Mouse (Mus musculus) bone marrow, adult 2 months (tissue): ENCODE data around the gene Doc2b. TPM values are rescaled to one million over a fixed set of nuclear protein-coding genes. Genes with fewer than 3 reads are reported as not detected.

Experiments
- H3K27ac ChIP-seq: fragments of 200-500 bp; 2 replicates; pipeline ENCODE4 v1.5.1; 2012; ENCODE audit warnings: low read depth, mild to moderate bottlenecking, control low read depth, inconsistent platforms, low read length; ENCODE audit not compliant: control insufficient read depth, poor library complexity, insufficient read depth
- H3K4me1 ChIP-seq: fragments of 200-500 bp; 2 replicates; pipeline ENCODE4 v1.6.1; 2011; ENCODE audit warnings: low read length; ENCODE audit not compliant: control insufficient read depth, insufficient read depth
- H3K4me3 ChIP-seq: fragments of 200-500 bp; replicated peaks from 2 replicates; pipeline ENCODE3; 2011; ENCODE audit warnings: mild to moderate bottlenecking, low read depth, low read length, control low read depth; ENCODE audit not compliant: control insufficient read depth
- CTCF ChIP-seq: fragments of 200-500 bp; IDR thresholded peaks from 2 replicates; pipeline ENCODE4 v1.5.1; 2011; ENCODE audit warnings: low read length, control low read depth; ENCODE audit not compliant: control insufficient read depth, insufficient read depth
- POLR2A ChIP-seq: fragments of 200-500 bp; IDR thresholded peaks from 2 replicates; pipeline ENCODE4 v1.6.1; 2011; ENCODE audit warnings: low read depth, mild to moderate bottlenecking, control low read depth, low read length, borderline replicate concordance; ENCODE audit not compliant: control insufficient read depth
- WGBS: fragments of 180-500 bp; shearing (Covaris S2); methylation state at CpG from one replicate; pipeline ENCODE4 v1.1.7; 2018; 5-methylcytosine and 5-hydroxymethylcytosine counted together
- polyA plus RNA-seq: library from polyadenylated mRNA; stranded (reverse); fragments of >200 nt; gene quantifications from 2 replicates; pipeline ENCODE4 v1.2.4, GENCODE M21; 2011; ENCODE audit warnings: low replicate concordance; ENCODE audit not compliant: missing spikeins, insufficient read depth, insufficient read length

Gene Doc2b
- polyA plus RNA-seq, 1 experiment: not detected

DNA sequence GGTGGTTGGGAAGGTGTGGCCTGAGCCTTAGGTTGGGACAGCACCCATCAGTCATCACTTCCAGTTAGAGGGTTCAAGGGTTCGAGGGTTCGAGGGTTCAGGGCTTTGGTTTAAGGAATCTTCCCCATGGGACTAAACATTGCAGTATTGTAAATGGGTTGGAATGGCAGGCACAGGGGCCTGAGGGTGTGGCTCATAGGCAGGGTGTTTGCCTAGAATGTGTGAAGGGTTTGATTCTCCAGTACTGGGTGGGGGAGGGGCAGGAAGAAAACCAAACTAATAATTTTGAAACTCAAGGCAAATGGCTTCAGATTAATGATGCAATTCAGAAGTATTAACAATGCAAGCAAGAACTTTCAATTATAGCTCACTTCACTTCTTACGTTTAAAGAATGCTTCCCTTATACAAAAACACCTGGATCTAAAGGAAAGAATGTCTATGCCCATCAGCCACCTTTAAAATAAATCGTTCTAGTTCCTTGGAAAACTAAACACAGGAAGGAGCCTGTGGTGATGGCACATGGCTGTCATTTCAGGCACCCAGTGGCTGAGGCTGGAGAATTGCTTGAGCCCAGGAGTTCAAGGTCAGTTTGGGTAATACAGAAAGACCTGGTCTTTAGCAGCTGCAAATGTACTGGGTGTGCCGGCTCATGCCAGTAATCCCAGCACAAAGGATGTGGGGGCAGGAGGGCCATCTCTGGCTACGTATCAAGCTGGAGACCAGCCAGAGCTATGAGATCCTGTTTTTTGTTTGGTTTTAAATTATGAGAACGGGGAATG, 6.1 kb upstream of the Doc2b start:
- no peak overlapping the region for H3K4me3 ChIP-seq
- no peak for TF ChIP-seq POLR2A
- no peak for TF ChIP-seq CTCF
- 80% methylated on average over 7 of the region's 7 CpGs for WGBS
- H3K4me1 ChIP-seq: no peaks in the 10 kb centered on the region
- H3K27ac ChIP-seq: no peak overlapping the region

DNA sequence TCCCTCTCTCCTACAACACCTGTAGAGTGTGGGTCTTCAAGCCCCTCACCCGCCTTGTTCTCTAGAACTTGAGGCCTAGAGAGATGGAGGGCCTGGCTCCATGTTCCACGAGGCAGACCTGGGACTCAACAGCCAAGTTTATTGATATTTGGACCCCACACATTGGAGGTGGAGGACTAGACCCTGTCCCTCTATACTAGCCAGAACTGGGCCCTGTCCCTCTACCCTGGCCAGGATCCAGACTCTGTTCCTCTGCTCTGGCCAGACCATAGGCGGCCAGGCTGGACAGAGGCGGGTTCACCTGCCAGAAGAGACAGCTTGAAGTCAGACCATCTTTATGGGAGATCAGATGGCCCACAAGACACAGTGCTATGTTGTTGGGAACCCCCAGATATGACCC, 5.5 kb upstream of the Doc2b start:
- Histone ChIP-seq H3K27ac (no peak overlapping the region), H3K4me3 (no peak overlapping the region), H3K4me1 (no peaks in the 10 kb centered on the region)
- WGBS: 74% methylated on average over 4 of the region's 4 CpGs
- TF ChIP-seq POLR2A: no peak
- no peak for TF ChIP-seq CTCF

DNA sequence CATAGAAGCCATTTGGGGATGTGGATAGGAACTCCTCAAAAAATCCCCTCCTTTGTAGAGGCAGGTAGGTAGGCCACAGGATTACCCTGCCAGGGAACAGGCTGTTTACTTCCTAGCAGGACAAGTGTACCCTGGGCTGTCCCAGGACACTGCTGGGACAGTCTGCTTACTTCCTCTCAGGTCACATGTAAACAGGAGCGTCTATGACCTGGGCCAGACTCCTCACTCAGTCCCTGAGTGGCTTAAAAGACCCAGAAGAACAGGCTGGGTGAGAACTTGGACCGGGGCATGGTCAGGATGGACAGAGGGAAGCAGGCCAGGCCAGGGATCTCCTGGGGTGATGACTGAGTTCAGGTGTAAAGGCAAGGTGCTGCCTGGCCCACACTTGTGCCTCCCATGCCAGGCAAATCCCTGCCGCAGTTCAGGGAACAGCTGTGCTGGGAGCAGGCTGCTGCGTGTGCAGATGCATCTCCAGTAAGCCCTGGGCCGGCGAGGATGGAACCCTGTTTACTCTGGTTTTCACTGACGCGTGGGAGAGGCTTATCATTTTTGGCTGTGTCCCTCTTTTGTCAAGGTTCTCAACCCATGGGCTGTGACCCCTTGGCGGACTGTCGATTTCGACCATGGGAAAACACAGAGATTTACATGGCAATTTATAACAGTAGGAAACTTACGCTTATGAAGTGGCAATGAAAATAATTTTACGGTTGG, 842 bp upstream of the Doc2b start:
- Histone ChIP-seq H3K27ac (no peak overlapping the region), H3K4me3 (no peak overlapping the region), H3K4me1 (no peaks in the 10 kb centered on the region)
- 82% methylated on average over 13 of the region's 13 CpGs for WGBS
- TF ChIP-seq POLR2A (no peak), CTCF (no peak)

DNA sequence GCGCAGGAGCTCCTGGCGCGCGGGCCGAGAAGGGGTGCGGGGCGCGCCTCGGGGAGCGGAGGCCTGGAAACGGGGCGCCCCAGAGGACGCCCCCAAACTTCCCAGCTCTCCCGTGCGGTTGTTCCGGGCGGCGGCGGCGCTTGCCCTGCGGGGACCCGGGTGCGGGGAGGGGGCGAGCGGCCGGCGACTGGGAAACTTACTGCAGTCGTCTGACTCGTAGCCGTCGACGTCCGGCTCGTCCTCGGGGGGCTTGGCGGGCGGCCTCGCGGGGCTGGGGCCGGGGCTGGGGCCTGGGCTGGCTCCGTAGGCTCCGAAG, 570 bp downstream of the Doc2b start:
- no peak overlapping the region for H3K4me3 ChIP-seq
- TF ChIP-seq POLR2A: no peak
- TF ChIP-seq CTCF: no peak
- H3K27ac ChIP-seq: no peak overlapping the region
- 6% methylated on average over 42 of the region's 42 CpGs for WGBS
- no peaks in the 10 kb centered on the region for H3K4me1 ChIP-seq

DNA sequence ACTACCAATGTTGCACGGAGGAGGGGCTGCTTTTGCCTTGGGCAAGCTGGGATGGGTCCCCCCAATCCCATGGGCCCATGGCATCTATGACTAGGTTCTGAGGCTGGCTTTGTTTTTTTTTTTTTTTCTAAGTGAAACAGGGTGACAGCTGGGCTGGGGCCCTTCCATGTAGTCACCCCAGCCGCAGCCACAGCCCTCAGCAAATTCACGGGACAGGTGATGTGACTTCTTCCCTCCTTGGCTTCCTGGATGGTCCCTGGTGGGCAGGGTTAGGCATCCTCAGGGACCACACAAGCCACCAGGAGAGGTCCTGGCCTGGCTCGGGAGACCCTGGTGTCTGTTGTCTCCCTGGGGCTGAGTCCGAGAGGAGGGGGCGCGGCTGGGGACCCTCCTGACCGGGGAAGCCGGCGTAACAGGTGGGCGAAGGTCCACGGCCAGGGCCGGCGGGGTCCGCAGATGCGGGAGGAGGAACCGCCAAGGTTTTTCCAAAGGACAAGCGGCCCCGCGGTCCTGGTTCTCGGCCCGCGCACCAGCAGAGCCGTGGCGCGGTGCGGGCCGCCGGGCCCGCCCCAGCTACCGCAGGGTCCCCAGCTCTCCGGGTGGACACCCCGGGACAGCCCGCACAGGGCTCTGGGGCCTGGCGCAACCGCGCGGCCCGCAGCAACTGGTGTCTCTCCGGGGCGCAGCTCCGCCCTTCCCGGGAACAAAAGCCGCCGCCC, 1.1 kb downstream of the Doc2b start:
- no peak overlapping the region for H3K4me3 ChIP-seq
- 20% methylated on average over 45 of the region's 45 CpGs for WGBS
- TF ChIP-seq POLR2A: no peak
- H3K27ac ChIP-seq: no peak overlapping the region
- H3K4me1 ChIP-seq: no peaks in the 10 kb centered on the region

DNA sequence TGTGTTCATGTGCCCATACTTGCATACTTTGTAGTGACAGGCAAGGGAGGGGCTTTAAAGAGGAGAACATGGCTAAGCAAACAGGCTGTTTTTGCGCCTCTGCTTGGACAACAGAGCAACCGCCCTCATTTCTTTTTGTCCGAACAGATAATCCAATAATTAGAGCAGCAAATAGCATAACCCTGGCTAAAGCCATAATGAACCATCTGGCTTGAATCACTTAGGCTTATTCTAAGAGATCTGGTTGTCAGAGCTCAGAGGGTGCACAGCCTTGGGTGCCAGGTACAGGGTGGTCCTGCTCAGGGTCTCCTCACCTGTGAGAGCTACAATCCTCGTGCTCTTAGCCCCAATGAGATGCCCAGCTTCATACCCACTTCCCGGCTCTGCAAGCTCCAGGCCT, 2.5 kb downstream of the Doc2b start:
- no peak overlapping the region for H3K27ac ChIP-seq
- 75% methylated on average over 5 of the region's 5 CpGs for WGBS
- TF ChIP-seq CTCF (no peak), POLR2A (no peak)
- H3K4me1 ChIP-seq: no peaks in the 10 kb centered on the region
- H3K4me3 ChIP-seq: no peak overlapping the region

DNA sequence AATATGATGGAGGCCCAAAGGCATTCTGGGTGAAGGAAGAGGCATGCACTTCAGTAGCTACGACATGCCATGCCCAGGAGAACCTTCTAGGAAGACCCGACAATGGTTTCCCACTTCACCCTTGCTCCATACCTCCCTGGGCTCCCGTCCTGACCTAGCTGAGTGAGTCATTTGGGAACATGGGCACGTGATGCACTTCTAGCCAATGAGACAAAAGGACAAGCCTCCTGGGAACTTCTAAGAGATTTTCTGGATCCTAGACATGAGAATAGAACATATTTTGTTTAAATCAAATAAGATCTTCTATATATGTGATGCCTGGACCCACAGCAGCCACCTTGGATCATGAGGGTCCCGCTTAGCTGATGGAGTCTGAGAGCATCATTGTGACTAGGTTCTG, 3.3 kb downstream of the Doc2b start:
- no peak overlapping the region for H3K27ac ChIP-seq
- 75% methylated on average over 5 of the region's 5 CpGs for WGBS
- no peaks in the 10 kb centered on the region for H3K4me1 ChIP-seq
- no peak overlapping the region for H3K4me3 ChIP-seq
- TF ChIP-seq CTCF (no peak), POLR2A (no peak)

DNA sequence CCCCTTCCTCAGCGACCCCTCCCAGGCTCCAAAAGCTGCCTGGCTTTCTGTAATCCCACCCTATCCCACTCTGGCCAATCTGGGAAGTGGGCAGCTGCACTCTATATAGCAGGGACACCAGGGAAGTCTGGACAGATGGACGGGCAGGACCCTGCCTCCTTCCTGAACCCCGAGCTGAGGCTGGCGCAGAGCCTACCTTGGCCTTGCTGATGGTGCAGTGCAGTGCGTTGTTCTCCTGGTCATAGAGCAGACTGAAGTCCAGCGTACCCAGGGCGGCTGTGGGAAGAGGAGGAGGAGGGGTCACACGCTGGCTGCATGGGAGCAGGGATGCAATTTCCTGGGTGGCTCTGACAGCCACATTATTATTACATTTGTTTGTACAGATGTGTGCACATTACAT, 10.0 kb downstream of the Doc2b start:
- WGBS: 79% methylated on average over 8 of the region's 8 CpGs
- H3K4me3 ChIP-seq: no peak overlapping the region
- H3K27ac ChIP-seq: no peak overlapping the region
- no peak for TF ChIP-seq POLR2A
- TF ChIP-seq CTCF: no peak
- no peaks in the 10 kb centered on the region for H3K4me1 ChIP-seq
